Mouse (Mus musculus) lung, embryonic 14.5 days (tissue): ENCODE data around the gene Mob3a. TPM values are rescaled to one million over a fixed set of nuclear protein-coding genes. Genes with fewer than 3 reads are reported as not detected.

Experiments used
- ATAC-seq: fragments of 200-750 bp; cut with Nextera tagmentation; 2 replicates; pipeline ENCODE4 v1.8.0; 2017; ENCODE audit warnings: mild to moderate bottlenecking, moderate TSS enrichment, moderate library complexity; ENCODE audit not compliant: insufficient read depth
- DNase-seq: peaks from one replicate; pipeline ENCODE4 v3.0.0-alpha.2; 2015
- H3K27ac ChIP-seq: fragments of 300-500 bp; sonication (generic); 2 replicates; pipeline ENCODE4 v1.5.1; 2014; ENCODE audit warnings: low read depth, mild to moderate bottlenecking, moderate library complexity
- H3K27me3 ChIP-seq: fragments of 300-500 bp; sonication (generic); 2 replicates; pipeline ENCODE4 v1.6.1; 2014; ENCODE audit warnings: low read length, control low read depth; ENCODE audit not compliant: insufficient read depth
- H3K36me3 ChIP-seq: fragments of 300-500 bp; sonication (generic); 2 replicates; pipeline ENCODE4 v1.6.1; 2014; ENCODE audit warnings: control low read depth; ENCODE audit not compliant: insufficient read depth
- H3K4me1 ChIP-seq: fragments of 300-500 bp; sonication (generic); 2 replicates; pipeline ENCODE4 v1.6.1; 2014; ENCODE audit warnings: antibody characterized with exemption, control low read depth; ENCODE audit not compliant: insufficient read depth
- H3K4me2 ChIP-seq: fragments of 300-500 bp; sonication (generic); 2 replicates; pipeline ENCODE4 v1.6.1; 2014; ENCODE audit warnings: mild to moderate bottlenecking
- H3K4me3 ChIP-seq: fragments of 300-500 bp; sonication (generic); 2 replicates; pipeline ENCODE4 v1.5.1; 2014; ENCODE audit warnings: low read depth, low read length
- H3K9ac ChIP-seq: fragments of 300-500 bp; sonication (generic); 2 replicates; pipeline ENCODE4 v1.6.1; 2014
- H3K9me3 ChIP-seq: fragments of 300-500 bp; sonication (generic); 2 replicates; pipeline ENCODE4 v1.6.1; 2016; ENCODE audit warnings: low read depth, low read length, control low read depth
- CTCF ChIP-seq: IDR thresholded peaks from 2 replicates; pipeline ENCODE4 v1.5.1; 2016; ENCODE audit warnings: antibody characterized with exemption, low read depth
- whole genome bisulfite sequencing: fragments of 180-500 bp; shearing (Covaris S2); extraction: QIAGEN DNeasy Blood & Tissue Kit; methylation state at CpG from one replicate; pipeline ENCODE4 v1.1.7; 2014; 5-methylcytosine and 5-hydroxymethylcytosine counted together
- polyA plus RNA-seq: library from polyadenylated mRNA; unstranded; fragments of >200 nt; fragmentation: Nextera tagmentation; extraction: Ambion mirVana; gene quantifications from 2 replicates; pipeline ENCODE4 v1.2.1, GENCODE M21; 2014

The Mob3a gene
- polyA plus RNA-seq, 1 experiment from 2014 or later = 40.3 TPM

DNA sequence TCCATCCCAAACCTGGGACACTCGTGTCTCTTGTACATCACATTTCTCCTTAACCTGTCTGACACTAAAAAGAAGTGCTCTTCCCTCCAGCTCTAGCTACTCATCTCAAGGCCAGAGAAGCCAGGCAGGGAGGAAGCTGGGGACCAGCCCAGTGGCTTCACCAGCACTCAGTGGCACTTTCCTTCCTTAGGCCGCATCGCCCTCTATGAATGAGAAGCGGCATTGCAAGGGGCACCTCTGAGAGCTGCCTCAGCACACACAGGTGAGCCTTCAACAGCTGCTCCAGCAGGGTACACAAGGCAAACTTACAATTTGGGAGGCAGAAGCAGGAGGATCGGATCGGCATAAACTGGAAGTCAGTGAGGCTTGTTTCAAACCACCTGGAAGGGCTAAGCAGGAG lies 17.6 kb downstream of the Mob3a start:
- H3K9me3 ChIP-seq = no peaks in the 10 kb centered on the region
- H3K4me2 ChIP-seq = no peak overlapping the region
- ATAC-seq (no peak), DNase-seq (peak; percentile 77)
- TF ChIP-seq CTCF = peak; percentile 82
- no peak overlapping the region for H3K27ac ChIP-seq
- no peak overlapping the region for H3K9ac ChIP-seq
- no peaks in the 10 kb centered on the region for H3K27me3 ChIP-seq
- peaks cover 40% of the 10 kb centered on the region for H3K36me3 ChIP-seq
- no peak overlapping the region for H3K4me3 ChIP-seq
- WGBS = 56% methylated on average over 6 of the region's 6 CpGs
- H3K4me1 ChIP-seq = 0 out of 2 replicates have a peak, but pooled peaks cover 1% of the 10 kb centered on the region

DNA sequence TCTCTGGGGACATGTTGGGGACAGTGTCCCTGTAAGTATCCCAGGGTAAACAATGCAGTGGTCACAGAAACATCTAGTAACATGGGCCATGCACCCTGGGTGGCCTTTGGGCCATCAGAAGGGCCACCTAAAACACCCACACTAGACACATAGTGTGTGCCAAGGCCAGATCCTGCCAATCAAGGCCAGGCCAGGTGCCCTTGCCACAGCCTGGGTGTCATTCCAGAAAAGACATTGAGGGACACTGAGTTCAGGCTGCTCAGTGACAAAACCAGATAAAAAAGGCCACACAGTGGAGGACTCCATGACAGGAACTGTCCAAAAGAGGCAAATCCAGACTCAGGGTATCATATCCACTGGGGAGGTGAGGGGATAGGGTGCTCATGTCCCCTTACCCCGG lies 18.1 kb downstream of the Mob3a start:
- WGBS = 97% methylated on average over 1 of the region's 1 CpGs
- no peak for ATAC-seq
- TF ChIP-seq CTCF = no peak

DNA sequence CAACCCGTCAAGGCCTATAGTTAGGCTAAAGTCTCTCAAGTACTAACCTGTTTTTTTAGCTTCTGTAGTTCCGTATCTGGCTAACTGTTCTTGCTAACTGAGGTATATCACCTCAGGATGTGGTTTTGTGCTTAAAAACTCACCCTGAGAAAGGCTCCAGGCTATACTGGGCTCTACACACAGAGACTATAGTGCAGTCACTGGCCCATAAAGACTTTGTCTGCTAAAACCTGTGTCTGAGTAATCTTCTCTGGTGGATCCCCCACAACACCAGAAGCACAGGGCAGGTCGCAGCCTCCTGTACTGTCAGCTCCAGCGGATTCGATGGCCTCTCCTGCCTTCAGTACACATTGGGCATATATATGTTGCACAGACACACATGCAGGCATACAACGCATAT lies 19.8 kb downstream of the Mob3a start:
- no peak overlapping the region for H3K4me3 ChIP-seq
- H3K4me2 ChIP-seq = no peak overlapping the region
- no peak overlapping the region for H3K9ac ChIP-seq
- no peak for TF ChIP-seq CTCF
- WGBS = 93% methylated on average over 6 of the region's 6 CpGs
- DNase-seq = no peak
- H3K27ac ChIP-seq = no peak overlapping the region
- peaks cover 23% of the 10 kb centered on the region for H3K4me1 ChIP-seq
- ATAC-seq = no peak
- H3K9me3 ChIP-seq = no peaks in the 10 kb centered on the region
- H3K27me3 ChIP-seq = no peaks in the 10 kb centered on the region
- peaks cover 26% of the 10 kb centered on the region for H3K36me3 ChIP-seq

More for the DNA sequence above, 18.1 kb downstream of the Mob3a start:
- no peak for DNase-seq
- peaks cover 35% of the 10 kb centered on the region for H3K36me3 ChIP-seq
- H3K27ac ChIP-seq = no peak overlapping the region
- H3K9ac ChIP-seq = no peak overlapping the region
- no peaks in the 10 kb centered on the region for H3K9me3 ChIP-seq
- no peak overlapping the region for H3K4me3 ChIP-seq
- H3K27me3 ChIP-seq = no peaks in the 10 kb centered on the region
- no peak overlapping the region for H3K4me2 ChIP-seq
- H3K4me1 ChIP-seq = peaks cover 7% of the 10 kb centered on the region; the same call in 1 of the 2 replicates

GRCm38 (mm10) chr10:80680260-80680696 lies 21.5 kb downstream of the Mob3a start:
- Histone ChIP-seq H3K36me3 (peaks cover 9% of the 10 kb centered on the region; the same call in 1 of the 2 replicates), H3K27ac (peak overlapping the region; percentile 56; the same call in 1 of the 2 replicates), H3K9ac (no peak overlapping the region), H3K4me3 (no peak overlapping the region), H3K27me3 (no peaks in the 10 kb centered on the region), H3K4me1 (peaks cover 25% of the 10 kb centered on the region), H3K4me2 (no peak overlapping the region), H3K9me3 (no peaks in the 10 kb centered on the region)
- DNase-seq (no peak), ATAC-seq (no peak)
- no peak for TF ChIP-seq CTCF
- WGBS = 73% methylated on average over 2 of the region's 2 CpGs

DNA sequence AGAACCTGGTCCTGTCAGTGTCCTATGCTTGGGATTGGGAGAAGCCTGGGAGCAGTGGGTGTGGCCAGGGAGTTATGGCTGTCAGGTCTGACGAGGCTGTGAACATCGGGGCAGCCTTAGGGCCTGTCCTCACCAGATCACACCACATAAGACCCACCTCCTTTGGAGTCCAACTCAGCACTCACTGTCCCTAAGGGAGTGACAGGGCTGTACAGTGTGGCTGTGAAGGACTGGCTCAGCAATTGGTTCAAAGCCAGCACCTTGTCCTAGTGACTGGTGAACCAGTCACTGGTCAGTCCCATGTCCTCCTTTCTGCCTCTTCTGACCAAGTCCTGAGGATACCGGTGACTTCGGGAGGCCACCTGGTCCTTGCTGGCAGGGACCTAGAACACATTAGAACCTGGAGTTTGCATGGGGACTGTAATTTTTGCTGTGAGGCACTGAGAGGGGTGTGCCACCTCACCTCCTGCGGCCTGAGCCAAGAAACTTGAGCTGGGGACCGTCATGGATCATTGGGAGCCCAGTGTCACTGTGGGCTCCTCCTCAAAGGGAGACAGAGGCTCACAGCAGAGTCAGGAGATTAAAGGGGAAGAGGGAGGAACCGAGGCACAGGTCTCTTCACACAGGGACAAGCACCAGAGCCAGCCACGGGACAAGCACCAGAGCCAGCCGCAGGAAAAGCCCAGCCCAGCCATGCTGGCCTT lies 22.1 kb downstream of the Mob3a start:
- 56% methylated on average over 9 of the region's 9 CpGs for WGBS
- H3K4me2 ChIP-seq = 0 out of 2 replicates have a peak overlapping the region, but pooled peaks have one; percentile 91
- no peak overlapping the region for H3K9ac ChIP-seq
- H3K36me3 ChIP-seq = 0 out of 2 replicates have a peak, but pooled peaks cover 6% of the 10 kb centered on the region
- no peaks in the 10 kb centered on the region for H3K9me3 ChIP-seq
- DNase-seq = no peak
- no peak overlapping the region for H3K4me3 ChIP-seq
- peaks cover 27% of the 10 kb centered on the region for H3K4me1 ChIP-seq
- no peak for ATAC-seq
- H3K27me3 ChIP-seq = no peaks in the 10 kb centered on the region
- no peak for TF ChIP-seq CTCF
- H3K27ac ChIP-seq = peak overlapping the region; percentile 99; the same call in 1 of the 2 replicates

GRCm38 (mm10) chr10:80678601-80679377 lies 23.0 kb downstream of the Mob3a start:
- Histone ChIP-seq H3K27me3 (no peaks in the 10 kb centered on the region), H3K4me1 (peaks cover 36% of the 10 kb centered on the region), H3K36me3 (0 out of 2 replicates have a peak, but pooled peaks cover 10% of the 10 kb centered on the region), H3K9me3 (no peaks in the 10 kb centered on the region), H3K4me3 (0 out of 2 replicates have a peak overlapping the region, but pooled peaks have one; percentile 98), H3K27ac (peak overlapping the region; percentile 99), H3K9ac (peak overlapping the region; percentile 80), H3K4me2 (peak overlapping the region; percentile 91)
- 0 out of 2 replicates have a peak, but pooled peaks have one; percentile 0 for ATAC-seq
- peak; percentile 71 for DNase-seq
- TF ChIP-seq CTCF = no peak
- WGBS = 46% methylated on average over 9 of the region's 10 CpGs
